16 mouse cellular contexts compared by ENCODE assay signal in the genomic region with DNA sequence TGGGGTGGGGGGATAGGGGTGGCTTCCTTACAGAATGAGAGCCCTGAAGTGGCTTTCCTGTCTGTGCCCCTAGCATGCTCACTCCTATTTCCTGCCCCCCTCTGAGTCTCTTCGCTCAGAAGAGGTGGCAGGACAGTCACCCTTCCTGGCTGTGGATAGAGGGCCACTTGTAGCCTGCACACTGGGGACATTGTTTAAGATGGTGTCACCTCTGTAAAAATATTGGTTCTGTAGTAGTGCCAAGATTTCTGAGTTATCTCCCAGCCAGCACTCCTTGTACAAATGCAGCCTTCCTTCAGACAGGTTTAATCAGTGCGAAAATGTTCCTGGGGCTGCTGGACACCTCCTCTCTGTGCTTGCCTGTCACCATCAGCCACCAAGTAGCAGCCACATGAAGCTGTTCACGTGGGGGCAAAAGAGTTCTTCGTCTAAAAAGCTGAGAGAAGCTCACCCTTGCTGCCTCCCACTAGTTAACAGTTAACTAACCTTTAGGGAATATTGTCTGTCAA.
DNase-seq lines count a peak whose midpoint lies in the region; ATAC-seq and TF ChIP-seq lines count a peak whose summit lies in the region.
"Had no signal": no experiment of that assay in that cellular context is flagged by ENCODE, and none has a peak within 500 bp of the region (broad histone marks: within the 10 kb centered on the region; RNA-seq: fewer than 3 reads in every experiment).

No protein-coding gene starts in this region.

- ATAC-seq in heart, embryonic 11.5 days (replicated peaks; ENCODE audit: insufficient number of reproducible peaks, low FRiP score, low TSS enrichment): peak; percentile 66
- ATAC-seq: forebrain, embryonic 16.5 days had no signal

- no peak for TF ChIP-seq CTCF in thymus, adult 2 months (IDR thresholded peaks at IDR 0.05; ENCODE audit: borderline replicate concordance, control insufficient read depth, extremely low read depth, insufficient read depth, low read length, poor library complexity)
- no peak for TF ChIP-seq CTCF in layer of hippocampus, adult 2 months (conservative IDR thresholded peaks at IDR 0.05)

- DNase-seq in heart, postnatal 10 days: no peak
- DNase-seq in kidney, postnatal 14 days: peak; percentile 33
- DNase-seq in kidney, adult 11 months: no peak
- DNase-seq in thymus, adult 2 months: peak; percentile 29
- no peak for DNase-seq in thymus, postnatal 10 days (ENCODE audit: low spot score in 2 of 2)
- no peak for DNase-seq in layer of hippocampus, adult 2 months (ENCODE audit: low spot score in 2 of 2)
- DNase-seq in neural tube, embryonic 10.5 days (ENCODE audit: extremely low spot score, low spot score): no peak
- DNase-seq: adrenal gland, adult 2 months; B cell, adult 2 months; cerebellum, adult 8-10 months; right cerebral cortex, adult 18-20 months had no signal

- H3K9ac ChIP-seq in heart, embryonic 11.5 days (ENCODE audit: low read depth, low read length): no peak overlapping the region
- H3K9ac ChIP-seq: liver, embryonic 15.5 days had no signal

- TF ChIP-seq POLR2A in thymus, adult 2 months (IDR thresholded peaks at IDR 0.05; ENCODE audit: control insufficient read depth, extremely low read depth, insufficient read depth, low read length, poor library complexity): no peak

- H3K27ac ChIP-seq in heart, embryonic 11.5 days (ENCODE audit: low read depth, low read length): no peak overlapping the region; the same call in 1 of the 2 replicates
- H3K27ac ChIP-seq in thymus, adult 2 months (ENCODE audit: control insufficient read depth, insufficient read depth, low read length): no peak overlapping the region
- no peak overlapping the region for H3K27ac ChIP-seq in layer of hippocampus, adult 2 months
- H3K27ac ChIP-seq: hindbrain, embryonic 10.5 days; kidney, postnatal 0 days; liver, embryonic 15.5 days had no signal

- no peak overlapping the region for H3K4me3 ChIP-seq in heart, embryonic 11.5 days (ENCODE audit: low read depth, low read length)
- H3K4me3 ChIP-seq in thymus, adult 2 months (ENCODE audit: control insufficient read depth, insufficient read depth, low read length): no peak overlapping the region
- H3K4me3 ChIP-seq in layer of hippocampus, adult 2 months: no peak overlapping the region
- H3K4me3 ChIP-seq: hindbrain, embryonic 10.5 days; liver, embryonic 15.5 days had no signal

- H3K36me3 ChIP-seq in heart, embryonic 11.5 days (ENCODE audit: control insufficient read depth, insufficient read depth, low read length): no peaks in the 10 kb centered on the region
- H3K36me3 ChIP-seq in thymus, adult 2 months (ENCODE audit: control insufficient read depth, insufficient read depth, low read length): no peaks in the 10 kb centered on the region
- H3K36me3 ChIP-seq: hindbrain, embryonic 10.5 days; liver, embryonic 15.5 days had no signal

- intact Hi-C loops in heart, postnatal 10 days (cut with DNase I): no loop called here

- no peaks in the 10 kb centered on the region for H3K27me3 ChIP-seq in heart, embryonic 11.5 days (ENCODE audit: control insufficient read depth, insufficient read depth, low read length)
- no peaks in the 10 kb centered on the region for H3K27me3 ChIP-seq in thymus, adult 2 months (ENCODE audit: control insufficient read depth, insufficient read depth, low read length)
- H3K27me3 ChIP-seq: liver, embryonic 15.5 days had no signal

- H3K4me1 ChIP-seq in heart, embryonic 11.5 days (ENCODE audit: control insufficient read depth, insufficient read depth, low read length): peaks cover 17% of the 10 kb centered on the region
- peaks cover 18% of the 10 kb centered on the region for H3K4me1 ChIP-seq in thymus, adult 2 months (replicated peaks; ENCODE audit: control insufficient read depth, insufficient read depth, low read length)

- 34% methylated on average over 4 of the region's 4 CpGs for WGBS in heart, embryonic 11.5 days (ENCODE audit: insufficient replicate concordance)
- WGBS in thymus, adult 2 months: 70% methylated on average over 4 of the region's 4 CpGs

- no peak overlapping the region for H3K4me2 ChIP-seq in heart, embryonic 11.5 days
- H3K4me2 ChIP-seq: liver, embryonic 15.5 days had no signal

- no peaks in the 10 kb centered on the region for H3K9me3 ChIP-seq in heart, embryonic 11.5 days (replicated peaks; ENCODE audit: control insufficient read depth, low read length)
- H3K9me3 ChIP-seq: hindbrain, embryonic 10.5 days; liver, embryonic 15.5 days had no signal

Comparison
In these comparisons a context has a peak if more than half of its experiments do, and no peak if none do; other contexts are left out.
1. DNase-seq: peak in kidney, postnatal 14 days (single experiment) and thymus, adult 2 months (single experiment); none in heart, postnatal 10 days (0 of 2), kidney, adult 11 months (single experiment), thymus, postnatal 10 days (0 of 2), layer of hippocampus, adult 2 months (0 of 2) and neural tube, embryonic 10.5 days (single experiment).